Mouse (Mus musculus): ENCODE data around the gene Dnm1. TPM values are rescaled to one million over a fixed set of nuclear protein-coding genes. Genes with fewer than 3 reads are reported as not detected.
A peak's percentile ranks its signal among the peaks of the same experiment; 100 is the strongest.

Dnm1 gene
- total RNA-seq (2021) = 1,000 to 10,000 TPM; 1,309 to 1,323 TPM

DNA sequence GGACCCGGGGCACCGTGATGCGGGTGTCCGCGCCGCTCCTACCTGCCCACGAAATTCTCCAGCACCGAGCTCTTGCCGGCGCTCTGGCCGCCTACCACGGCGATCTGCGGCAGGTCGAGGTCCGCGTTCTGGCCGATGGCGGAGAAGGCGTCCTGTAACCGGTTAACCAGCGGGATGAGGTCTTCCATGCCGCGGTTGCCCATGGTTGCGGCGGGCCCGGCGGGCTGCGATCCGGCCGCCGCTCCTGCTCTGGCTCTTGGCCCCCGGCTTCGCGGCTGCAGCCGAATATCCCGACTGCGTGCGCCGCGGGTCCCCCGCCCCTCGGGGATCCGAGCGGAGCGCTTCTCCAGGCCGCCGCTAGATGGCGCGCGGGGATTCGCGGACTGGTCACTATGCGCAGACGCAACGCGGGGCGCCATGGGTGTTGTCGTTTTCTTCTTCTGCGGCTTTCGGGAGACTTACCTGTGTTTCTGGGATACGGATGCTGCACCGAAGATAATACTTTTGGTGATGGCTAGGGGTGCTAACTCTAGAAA lies at the start of gene Dnm1:
Dnm1 (minus strand) TSS at position 332 of the 536 bp plus-strand sequence.
- peak; percentile 97 to 99 for DNase-seq (ENCODE audit: extremely low spot score in 1 of 2, low spot score in 1 of 2)

DNA sequence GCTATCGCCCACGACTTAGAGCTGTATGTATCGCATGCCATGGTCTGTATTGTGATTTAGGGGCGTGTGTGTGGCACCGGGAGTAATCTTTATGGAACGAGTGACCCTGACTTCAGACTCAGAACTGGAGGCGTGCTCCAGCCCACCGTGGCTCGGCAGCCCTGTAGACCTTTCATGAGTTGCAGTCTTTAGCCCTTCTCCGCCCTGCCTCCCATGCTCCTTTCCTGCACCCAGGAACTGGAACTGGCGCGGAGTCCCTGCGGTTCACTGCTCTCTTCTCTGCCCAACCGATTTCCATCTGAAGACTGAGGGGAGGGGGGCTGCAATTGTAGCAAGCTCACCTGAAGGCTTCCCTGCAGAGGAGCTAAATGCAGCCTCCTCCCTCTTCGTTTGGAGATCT lies 43.6 kb upstream of the Dnm1 start:
- DNase-seq (ENCODE audit: extremely low spot score in 1 of 2, low spot score in 1 of 2) = no peak

DNA sequence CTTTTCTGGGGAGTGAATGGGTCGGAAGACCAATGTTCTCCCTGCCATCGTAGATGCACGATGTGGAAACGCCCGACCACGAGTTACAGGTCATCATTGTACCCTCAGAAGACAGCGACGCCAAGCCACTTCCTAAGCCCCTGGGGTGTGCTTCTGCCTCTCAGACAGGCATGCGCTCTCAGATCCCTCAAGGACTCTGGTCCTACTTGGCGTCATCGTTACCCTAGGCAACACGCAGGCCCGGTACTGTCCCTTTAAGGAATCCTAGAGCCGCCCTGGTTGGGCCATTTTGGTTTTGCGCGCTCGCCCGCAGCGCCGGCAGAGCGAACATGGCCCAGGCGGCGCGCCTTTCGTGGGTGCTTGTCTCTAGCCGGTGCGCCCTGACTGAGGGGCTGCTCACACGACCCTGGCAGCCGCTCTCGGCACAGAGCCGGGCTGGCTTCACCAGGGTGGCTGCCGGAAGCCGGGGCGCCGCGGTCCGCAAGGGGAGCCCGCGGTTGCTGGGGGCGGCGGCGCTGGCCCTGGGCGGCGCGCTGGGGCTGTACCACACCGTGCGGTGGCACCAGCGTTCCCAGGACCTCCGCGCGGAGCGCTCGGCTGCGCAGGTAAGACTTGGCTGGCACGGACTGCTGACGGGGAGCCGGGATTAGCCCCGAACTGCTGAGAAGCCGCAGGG lies 42.9 kb upstream of the Dnm1 start:
- DNase-seq (ENCODE audit: extremely low spot score in 1 of 2, low spot score in 1 of 2) = peak; percentile 78 to 88

DNA sequence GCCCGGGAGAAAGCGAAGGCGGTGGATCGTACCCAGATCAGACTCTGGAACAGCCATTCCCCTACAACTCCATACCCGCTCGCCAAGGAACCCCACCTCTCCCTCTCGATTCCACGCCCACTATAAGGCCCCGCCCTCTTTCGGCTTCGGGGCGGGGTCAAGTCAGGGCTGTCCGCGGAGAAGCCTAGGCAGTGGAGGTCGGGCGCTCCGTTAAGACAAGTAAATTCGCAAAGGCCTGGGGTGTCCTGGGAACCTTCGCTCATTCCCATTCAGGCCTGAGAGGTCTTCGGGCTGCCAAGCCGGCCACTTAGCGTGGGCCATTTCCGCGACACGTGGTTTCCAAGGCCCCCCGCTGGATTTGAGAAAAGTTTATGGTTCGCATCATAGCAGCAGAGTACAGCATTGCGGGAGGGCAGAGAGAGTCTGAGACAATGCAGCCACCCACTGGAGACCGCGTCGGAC lies 42.4 kb upstream of the Dnm1 start, which contains the start of gene Ptges2:
Ptges2 (plus strand) TSS at position 413 of the 462 bp plus-strand sequence.
- peak in 1 of 2 experiments; percentile 77 for DNase-seq (ENCODE audit: extremely low spot score in 1 of 2, low spot score in 1 of 2)

DNA sequence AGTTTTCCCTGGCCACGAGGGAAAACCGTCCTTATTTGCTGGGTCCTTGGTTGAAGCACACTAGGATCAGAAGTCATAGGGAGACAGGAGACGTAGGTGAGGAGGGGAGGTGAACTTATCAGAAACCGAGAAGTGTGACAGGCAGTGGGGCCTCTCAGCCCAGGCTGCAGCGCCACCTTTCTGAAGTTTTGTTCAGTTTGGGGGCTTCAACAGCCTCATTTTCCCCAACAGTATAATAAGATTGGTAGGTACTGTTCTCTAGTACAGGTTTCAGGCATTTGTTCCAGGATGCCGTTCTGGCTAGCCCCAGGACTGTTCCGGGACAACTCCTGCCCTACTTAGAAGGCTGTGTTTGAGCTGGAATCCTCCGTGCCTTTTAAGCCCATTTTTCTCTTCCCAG lies 41.8 kb upstream of the Dnm1 start:
- DNase-seq (ENCODE audit: extremely low spot score in 1 of 2, low spot score in 1 of 2) = peak in 1 of 2 experiments; percentile 34

DNA sequence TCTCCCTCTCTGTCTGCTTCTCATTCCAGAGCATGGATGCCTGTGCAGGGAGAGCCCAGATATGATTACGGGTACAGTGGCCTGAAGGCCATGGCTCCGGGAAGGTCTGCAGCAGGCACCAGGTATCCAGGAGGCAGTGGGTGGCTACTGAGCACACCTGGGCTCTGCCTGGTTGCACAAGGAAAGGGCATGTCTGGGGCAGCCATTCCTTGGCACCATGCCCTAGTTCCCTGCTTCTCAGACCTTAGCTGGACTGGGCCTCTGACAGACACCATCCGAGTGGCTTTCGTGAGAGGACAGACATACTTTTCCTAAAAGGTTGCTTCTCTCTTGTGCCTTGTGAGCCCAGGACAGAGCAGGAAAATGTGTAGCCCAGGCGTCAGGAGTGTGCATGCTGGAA lies 38.9 kb upstream of the Dnm1 start:
- no peak for DNase-seq (ENCODE audit: extremely low spot score in 1 of 2, low spot score in 1 of 2)

DNA sequence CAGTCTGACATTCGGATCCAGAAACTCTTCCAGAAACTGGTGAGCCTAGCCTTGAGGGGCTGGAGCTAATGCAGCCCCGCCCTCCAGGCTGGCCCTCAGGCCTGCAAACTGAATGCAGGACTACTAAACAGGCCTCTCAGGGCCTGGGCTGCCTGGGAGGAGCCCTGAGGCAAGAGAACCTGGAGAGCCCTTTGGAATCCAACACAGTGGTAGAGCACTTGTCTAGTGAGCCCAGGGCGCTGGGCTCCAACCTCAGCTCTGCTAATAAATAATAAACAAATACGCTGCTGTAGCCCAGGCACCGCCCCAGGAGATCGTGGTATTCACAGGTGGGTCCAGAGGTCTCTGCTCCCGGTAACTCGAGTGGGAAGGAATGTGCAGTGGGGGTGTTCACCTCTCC lies 37.7 kb upstream of the Dnm1 start:
- DNase-seq (ENCODE audit: extremely low spot score in 1 of 2, low spot score in 1 of 2) = no peak

DNA sequence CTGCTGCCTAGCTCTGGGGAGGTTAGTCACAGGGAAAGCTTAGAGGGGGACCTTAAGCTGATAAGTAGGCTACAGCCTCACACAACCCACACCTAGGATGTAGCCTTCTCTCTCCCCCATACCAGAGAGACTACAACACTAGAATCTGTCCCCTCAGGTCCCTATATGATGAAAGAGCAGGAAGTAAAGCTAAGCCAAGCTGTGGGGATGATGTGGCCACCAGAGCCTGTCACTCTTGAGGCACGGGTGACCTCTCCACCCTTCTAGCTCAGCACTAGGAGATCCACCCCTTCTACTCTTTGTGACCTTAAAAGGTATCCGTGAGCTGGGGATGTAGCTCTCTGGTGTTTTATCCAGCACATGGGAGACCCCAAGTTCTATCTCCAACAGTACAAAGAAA lies 36.0 kb upstream of the Dnm1 start:
- DNase-seq (ENCODE audit: extremely low spot score in 1 of 2, low spot score in 1 of 2) = no peak

DNA sequence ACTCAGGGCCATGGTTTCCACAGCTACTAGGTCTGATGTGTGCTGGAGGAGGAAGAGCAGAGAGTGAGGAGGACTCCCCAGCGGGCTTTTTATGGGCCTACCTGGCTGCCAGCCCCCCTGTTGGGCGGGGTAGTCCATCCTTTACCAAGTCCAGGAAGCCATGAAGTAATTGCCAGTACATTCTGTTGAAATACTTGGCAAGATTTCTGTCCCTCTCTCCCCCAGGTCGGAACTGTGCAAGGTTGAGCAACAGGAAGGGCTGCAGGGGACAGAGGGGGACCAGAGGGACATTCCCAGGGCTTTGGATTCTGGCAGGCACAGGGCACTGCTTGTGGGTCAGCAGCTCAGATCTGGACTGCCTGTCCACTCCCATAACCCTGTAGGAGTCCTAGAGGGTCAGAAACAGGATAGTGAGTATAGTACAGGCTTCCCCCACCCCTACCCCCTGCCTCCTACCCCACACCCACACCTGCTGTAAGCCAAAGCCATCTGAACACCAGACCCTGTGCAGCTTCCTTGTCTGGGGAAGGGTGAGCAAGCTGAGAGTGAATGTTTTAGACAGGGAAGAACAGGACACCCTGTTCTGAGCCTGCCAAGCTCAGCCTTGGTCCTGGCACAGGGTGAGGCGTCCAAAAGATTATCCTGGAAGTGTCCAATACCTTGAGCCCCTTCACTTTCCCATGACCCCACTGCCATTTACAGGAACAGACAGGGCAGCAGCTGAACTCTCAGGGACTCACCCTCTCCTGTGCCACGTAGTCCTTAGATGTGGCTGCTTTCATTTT lies 34.8 kb upstream of the Dnm1 start, which contains the start of gene Lcn2:
Lcn2 (minus strand) TSS at position 547 of the 785 bp plus-strand sequence.
- DNase-seq (ENCODE audit: extremely low spot score in 1 of 2, low spot score in 1 of 2) = no peak

DNA sequence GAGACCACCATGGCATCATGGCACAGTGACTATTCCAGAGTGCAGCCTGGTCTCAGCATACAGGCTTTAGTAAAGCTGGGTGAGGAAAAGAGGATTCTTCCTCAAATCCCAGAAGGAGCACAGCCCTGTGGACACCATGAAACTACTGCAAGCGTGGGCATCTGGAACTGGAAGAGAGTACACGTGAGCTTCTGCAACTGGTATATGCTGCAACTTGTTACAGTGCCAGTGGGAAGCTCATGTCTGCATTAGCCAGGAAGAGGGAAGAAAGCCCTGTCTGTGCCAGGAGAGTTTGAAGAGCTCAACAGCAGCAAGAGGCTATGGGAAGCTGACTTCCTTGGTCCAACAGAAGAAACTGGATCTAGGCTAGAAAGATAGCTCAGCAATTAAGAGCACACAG lies 29.6 kb upstream of the Dnm1 start:
- no peak for DNase-seq (ENCODE audit: extremely low spot score in 1 of 2, low spot score in 1 of 2)

DNA sequence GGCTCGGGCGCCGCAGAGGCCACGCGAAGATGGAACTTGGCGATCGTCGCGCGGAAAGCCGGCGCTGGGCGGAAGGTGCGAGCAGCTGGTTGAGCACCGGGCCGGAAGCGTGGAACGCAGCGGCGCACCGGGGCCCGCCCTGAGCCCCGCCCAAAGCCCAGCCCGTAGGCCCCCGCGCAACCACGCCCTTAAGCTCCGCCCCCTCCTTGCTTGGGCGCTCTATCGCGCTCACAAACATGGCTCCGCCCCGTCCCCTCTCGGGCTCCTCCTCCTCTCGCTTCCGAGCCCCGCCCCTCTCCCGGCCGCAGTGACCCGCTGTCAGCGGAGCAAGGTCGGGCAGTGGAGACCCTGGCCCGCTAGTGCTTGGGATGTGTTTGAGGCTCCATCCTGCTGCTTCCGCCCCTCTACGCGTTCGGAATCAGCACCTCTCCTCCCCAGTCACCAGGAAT lies 28.7 kb upstream of the Dnm1 start, which contains the start of gene 1110008P14Rik:
1110008P14Rik (minus strand) TSS at position 164 of the 449 bp plus-strand sequence.
- DNase-seq (ENCODE audit: extremely low spot score in 1 of 2, low spot score in 1 of 2) = peak; percentile 80 to 84

DNA sequence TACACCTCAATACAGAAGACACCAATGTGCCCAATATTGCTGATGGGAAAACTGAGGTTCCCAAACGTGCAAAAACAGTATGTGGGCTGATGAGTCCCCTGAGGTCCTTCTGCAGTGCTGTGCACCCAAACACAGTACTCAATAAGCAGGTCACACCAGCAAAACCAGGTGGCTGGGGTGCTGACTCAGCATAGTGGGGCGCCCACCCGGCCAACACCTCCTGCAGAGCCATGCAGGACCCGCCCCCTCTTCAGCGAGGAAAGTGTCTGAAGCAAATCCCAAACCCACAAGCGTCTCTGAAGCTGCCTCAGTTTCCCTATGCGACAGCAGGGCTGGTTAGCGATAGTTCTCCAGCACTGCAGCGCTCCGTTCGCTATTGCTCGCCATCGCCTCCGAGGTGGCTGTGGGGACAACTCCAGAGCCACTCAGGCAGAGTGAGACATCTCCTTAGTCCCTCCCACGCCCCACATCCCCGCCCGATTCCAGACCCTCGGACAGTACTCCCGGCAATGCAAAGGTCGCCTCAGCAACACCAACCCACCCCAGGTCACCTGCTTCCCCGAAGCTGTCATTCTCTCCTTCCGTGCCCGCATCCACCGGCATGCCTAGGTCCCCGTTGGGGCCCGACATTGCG lies 28.1 kb upstream of the Dnm1 start:
- DNase-seq (ENCODE audit: extremely low spot score in 1 of 2, low spot score in 1 of 2) = peak in 1 of 2 experiments; percentile 31

DNA sequence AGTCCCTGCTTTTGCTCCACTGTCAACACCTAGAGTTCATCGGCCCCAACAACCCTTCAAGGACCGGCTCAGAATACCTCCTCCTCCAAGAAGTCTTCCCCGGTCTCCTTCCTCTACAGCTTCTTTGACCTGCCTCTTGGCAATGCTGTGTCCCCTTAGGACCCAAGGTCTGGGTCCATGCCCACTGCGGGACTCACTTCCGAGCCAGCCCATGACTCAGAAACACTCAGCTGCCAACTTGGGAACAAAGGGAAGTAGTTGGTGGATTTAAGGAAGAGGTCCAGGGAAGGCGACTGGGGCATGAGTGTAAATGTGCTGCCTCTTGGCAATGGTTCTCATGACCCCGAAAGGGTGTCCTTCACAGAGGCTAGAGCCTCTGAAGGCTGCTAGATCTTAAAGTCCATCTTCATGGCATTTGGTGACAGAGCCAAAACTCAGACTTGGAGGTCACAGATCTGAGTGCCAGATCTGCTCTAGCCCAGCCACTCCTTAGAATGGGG lies 26.9 kb upstream of the Dnm1 start:
- DNase-seq (ENCODE audit: extremely low spot score in 1 of 2, low spot score in 1 of 2) = no peak

DNA sequence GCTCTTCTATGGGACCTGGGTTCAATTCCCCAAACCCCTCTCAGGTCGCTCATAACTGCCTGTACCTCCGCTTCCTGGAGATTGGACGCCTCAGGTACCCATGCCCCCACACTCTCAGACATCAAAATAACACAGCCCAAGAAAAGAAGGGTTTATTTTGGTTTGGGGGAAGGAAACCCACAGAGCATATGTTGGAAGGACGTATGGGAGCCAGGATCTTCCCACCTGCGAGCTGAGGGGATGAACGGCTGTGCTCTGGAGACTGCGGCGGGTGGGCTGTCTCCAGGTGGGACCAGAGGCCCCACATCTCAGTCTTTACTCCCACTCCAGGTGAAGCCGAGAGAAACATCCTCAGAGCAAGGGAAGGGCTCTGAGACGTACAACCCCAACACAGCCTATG lies 23.8 kb upstream of the Dnm1 start:
- DNase-seq (ENCODE audit: extremely low spot score in 1 of 2, low spot score in 1 of 2) = no peak

DNA sequence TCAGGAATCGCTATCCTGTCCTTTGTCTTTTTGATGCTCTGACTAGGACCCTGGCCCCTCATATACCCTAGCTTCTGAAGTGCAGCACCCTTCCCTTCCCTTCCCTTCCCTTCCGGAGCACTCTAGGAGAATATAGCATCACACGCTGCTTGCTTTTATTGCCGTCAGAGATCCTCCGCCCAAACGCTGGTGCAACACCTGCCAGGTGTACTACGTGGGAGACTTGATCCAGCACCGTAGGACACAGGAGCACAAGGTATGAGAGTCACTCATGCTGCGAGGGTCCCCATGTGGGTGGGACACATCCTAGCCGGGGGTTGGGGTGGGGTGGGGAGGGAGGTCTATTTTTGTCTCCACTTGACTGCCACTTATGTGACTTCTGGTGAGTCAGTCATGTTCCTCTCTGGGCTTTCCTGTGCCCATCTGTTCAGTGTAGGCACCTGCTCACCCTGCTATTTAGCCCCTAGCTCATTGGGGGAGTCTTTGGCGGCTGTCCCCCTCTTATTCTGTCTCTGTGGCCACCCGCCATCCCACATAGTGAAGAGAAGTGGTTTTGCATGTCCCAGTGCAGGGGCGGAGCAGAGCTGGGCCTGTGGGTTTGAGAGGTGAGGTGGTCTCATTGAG lies 22.3 kb upstream of the Dnm1 start:
- no peak for DNase-seq (ENCODE audit: extremely low spot score in 1 of 2, low spot score in 1 of 2)

DNA sequence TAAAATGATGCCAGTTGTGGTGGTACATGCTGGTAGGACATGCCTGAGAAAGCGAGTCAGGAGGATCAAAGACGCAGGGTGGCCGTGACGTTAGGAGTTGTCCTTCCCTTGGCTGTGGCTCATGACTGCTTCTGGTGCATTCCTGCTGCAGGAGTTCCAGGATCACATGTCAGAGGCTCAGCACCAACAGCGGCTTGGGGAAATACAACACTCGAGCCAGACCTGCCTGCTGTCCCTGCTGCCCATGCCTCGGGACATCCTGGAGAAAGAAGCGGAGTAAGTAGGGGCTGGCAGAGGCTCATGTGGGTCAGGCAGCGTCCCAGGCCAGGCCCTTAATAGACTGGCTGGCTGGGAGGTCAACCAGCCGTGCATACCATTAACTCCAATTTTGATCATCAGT lies 21.1 kb upstream of the Dnm1 start:
- no peak for DNase-seq (ENCODE audit: extremely low spot score in 1 of 2, low spot score in 1 of 2)

DNA sequence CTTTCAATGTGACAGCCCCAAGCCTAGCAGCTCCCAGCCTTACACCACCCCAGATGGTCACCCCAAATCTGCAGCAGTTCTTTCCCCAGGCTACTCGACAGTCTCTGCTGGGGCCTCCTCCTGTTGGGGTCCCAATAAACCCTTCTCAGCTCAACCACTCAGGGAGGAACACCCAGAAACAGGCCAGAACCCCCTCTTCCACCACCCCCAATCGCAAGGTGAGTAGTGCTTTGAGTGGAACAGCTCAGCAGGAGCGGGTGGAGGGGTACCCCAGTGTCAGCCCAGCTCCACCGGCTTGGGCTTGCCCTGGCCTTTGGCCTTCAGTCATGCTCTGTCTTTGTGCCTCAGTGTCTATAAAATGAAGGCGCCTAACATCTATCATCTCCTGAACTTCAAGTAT lies 14.2 kb upstream of the Dnm1 start:
- no peak for DNase-seq (ENCODE audit: extremely low spot score in 1 of 2, low spot score in 1 of 2)

DNA sequence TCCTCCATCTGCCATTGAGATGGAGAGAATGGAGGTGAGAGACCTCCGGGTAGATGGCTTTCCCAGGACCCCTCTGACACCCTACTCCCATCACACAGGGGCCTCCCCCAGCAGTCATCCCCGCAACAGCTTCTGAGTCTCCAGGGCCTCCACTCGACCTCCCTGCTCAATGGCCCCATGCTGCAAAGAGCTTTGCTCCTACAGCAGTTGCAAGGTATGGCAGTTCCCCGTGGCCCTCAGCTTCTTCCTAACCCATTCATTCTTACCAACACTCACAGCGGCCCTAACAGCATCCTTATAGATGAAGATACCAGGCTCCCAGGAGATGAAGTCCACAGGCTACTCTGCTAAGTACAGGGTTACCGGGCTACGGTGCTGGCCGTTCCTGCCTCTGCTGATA lies 11.0 kb upstream of the Dnm1 start:
- no peak for DNase-seq (ENCODE audit: extremely low spot score in 1 of 2, low spot score in 1 of 2)

DNA sequence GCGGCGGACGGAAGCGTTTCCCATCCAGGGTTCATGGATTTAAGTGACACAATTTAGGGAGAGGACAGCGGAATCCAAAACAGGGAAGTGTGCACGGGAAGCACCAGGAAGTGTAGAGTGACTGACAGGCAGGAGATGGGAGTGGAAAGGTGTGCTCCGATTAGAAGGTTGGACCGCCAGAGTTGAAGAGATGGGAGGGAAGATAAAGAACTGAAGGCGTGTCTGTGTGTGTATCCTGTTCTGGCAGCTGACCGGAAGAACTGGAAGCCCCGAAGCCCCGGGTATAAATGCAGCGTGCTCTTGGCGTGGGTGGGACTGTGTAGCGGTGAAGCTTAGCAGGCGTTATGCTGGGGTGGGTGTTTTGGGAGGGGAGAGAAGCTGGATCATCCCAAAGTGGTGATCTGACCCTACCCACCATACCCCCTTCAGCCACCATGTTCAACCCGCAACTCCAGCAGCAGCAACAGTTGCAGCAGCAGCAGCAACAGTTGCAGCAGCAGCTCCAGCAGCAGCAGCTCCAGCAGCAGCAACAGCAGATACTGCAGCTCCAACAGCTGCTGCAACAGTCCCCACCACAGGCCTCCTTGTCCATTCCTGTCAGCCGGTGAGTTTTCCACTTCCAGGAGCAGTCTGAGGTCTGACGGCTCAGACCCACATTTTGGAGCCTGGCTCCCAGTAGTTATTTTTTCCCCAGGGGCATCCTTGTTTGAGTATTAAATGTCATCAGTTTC lies 10.4 kb upstream of the Dnm1 start:
- no peak for DNase-seq (ENCODE audit: extremely low spot score in 1 of 2, low spot score in 1 of 2)

All from layer of hippocampus, postnatal 25 days (tissue).